Mouse (Mus musculus): Measurements from ENCODE around the gene Samhd1.

Samhd1 gene

DNA sequence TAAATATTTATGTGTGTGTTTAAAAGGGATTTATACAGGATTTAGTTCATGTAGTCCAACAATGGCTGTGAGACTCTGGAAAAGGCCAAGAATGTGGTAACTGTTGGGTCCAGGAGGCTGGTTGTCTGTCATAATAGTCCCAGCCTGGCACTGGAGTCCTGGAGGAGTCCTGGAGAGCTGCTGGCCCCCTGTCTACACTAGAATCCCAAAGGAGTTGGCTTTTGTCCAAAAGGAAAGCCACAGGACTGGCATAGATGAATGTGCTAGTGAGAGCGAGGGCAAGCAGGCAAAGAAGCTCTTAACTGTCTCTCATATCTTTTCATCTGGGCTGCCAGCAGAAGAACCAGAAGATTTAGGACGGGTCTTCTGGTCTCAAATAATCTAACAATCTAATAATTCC, 1.6 kb upstream of the Samhd1 start:
- DNase-seq (ENCODE audit: low read depth in 1 of 2, low spot score in 2 of 2): no peak

DNA sequence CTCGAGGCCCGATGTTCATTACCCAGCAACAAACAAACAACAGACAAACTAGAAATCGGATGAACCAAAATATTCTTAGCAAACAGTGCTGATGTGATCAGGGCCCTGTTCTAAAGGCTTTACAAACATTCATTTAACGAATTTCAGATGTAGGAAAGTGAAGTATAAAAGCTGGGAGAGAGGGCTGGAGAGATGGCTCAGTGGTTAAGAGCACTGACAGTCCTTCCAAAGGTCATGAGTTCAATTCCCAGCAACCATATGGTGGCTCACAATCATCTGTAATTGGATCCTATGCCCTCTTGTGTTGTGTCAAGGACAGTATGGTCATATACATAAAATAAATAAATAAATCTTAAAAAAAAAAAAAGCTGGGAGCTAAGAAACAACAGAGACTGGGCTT, 1.1 kb upstream of the Samhd1 start:
- DNase-seq (ENCODE audit: low read depth in 1 of 2, low spot score in 2 of 2): no peak

DNA sequence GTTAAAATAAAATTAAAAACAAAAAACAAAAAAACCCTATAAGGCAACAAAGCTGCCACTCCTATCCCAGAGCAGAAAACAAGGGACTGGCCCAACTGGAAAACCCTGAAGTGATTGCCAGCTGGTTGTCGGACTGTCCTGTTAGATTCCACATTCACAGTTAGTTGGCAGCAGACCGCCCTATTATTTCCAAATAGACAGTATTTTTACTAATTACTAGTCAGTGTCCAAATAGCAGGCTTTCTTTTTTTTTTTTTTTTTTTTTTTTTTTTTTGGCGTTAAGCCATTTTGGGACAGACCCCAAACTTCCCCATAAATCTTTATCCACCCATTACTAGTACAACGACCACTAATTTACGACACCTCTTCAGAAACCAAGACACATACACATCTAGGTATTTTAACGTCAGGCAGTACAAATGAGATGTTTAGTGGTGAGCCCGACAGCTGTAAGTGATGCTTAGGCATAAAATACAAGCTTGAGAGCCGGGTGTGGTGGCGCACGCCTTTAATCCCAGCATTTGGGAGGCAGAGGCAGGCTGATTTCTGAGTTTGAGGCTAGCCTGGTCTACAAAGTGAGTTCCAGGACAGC, 560 bp upstream of the Samhd1 start:
- DNase-seq (ENCODE audit: low read depth in 1 of 2, low spot score in 2 of 2): no peak

DNA sequence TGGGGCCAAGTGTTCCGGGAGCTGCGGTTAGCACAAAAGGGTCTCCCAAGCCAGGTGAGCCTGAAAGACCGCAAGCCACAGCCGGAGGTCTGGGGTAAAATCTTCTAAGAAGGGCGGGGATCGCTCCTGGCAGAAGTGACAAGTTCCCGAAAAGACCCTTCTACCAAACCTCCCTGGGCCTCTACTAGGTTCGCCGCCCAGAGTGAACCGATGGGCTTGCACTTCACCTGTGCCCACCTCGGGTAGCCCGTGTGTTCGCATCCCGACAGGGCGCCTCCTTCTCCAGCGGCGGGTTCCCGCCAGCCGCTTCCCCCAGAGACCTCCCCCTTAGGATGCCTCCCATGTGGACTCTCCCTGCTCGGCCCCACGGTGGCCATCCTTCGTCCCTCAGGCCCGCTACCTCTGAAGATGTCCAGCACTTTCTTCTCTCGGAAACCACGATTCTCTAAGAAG, 560 bp downstream of the Samhd1 start:
- DNase-seq (ENCODE audit: low read depth in 1 of 2, low spot score in 2 of 2): peak in 1 of 2 experiments; percentile 2

DNA sequence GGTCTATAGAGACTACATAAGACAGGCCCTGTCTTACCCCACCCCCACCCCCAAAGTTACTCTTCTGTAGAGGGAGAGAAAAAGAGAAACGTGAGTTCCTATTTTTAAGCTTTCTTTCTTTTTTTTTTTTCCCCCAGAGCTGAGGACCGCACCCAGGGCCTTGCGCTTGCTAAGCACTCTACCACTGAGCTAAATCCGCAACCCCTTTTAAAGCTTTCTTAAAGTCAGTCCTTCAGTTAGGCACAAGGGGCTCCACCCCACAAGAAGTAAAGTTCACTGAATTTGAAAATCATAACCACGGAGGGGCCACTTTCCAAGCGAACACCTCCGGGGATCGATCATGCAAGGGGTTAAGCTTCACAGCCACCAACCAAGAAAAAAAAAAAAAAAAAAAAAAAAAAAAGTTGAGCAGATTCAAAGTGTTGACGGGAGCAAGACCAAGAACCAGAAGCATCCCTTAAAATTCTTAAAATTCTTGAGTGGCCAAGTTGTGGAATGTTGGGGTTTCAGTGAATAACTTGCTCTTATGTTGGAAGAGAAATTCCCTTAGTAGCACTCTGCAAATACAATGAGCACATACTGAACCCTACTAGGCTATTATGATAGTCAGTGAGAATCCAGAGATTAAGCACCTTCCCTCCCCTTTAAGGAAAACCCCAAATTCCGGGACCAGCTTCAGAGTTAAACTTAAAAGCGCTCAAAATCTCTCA, 1.1 kb downstream of the Samhd1 start:
- DNase-seq (ENCODE audit: low read depth in 1 of 2, low spot score in 2 of 2): no peak

DNA sequence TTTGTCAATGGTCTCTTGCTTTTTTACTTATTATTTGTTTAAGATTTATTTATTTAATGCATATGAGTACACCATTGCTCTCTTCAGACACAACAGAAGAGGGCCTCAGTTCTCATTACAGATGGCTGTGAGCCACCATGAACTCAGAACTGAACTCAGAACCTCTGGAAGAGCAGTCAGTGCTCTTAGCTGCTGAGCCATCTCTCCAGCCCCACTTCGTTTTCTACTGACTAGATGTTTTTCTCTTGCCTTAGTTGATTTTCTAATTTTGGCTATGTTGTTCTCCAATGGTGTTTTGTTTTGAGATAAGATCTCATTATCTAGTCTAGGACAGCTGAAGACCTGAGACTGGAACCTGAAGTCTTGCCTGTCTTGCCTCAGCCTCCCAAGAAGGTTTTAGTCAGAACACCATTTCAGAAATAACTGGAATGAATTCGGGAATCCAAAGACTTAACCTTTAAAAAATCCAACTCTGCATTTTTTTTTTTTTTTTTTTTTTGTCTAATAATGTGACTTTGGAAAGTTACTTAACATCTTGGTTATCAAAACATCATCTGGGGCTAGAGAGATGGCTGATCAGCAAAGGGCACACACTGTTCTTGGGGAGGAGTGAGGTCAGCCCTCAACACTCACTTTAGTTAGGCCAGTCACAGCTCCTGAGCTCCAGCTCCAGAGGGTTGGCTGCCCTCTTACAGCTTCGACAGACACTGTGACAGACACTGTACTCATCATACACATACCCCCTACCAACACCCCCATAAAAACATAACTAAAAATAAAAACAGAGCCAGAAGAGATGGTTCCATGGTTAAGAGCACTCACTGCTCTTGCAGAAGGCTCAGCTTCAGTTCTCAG, 2.2 kb downstream of the Samhd1 start:
- DNase-seq (ENCODE audit: low read depth in 1 of 2, low spot score in 2 of 2): no peak

DNA sequence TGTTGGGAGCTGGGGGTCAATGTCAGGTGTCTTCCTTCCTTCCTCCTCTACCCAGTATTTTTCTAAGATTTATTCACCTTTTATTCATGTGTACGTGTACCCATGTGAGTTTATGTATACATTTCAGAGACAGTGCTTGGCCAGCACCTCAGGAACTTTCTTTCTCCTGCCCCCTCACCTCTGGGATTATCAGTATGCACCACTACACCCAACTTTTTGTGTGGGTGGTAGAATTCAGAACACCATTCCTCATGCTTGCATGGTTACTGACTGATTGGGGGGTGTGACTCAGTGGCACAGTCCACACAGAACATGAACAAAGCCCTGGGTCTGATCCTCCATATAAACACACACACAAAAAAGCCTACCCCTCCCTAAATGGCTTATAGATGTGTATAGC, 3.0 kb downstream of the Samhd1 start:
- no peak for DNase-seq (ENCODE audit: low read depth in 1 of 2, low spot score in 2 of 2)

DNA sequence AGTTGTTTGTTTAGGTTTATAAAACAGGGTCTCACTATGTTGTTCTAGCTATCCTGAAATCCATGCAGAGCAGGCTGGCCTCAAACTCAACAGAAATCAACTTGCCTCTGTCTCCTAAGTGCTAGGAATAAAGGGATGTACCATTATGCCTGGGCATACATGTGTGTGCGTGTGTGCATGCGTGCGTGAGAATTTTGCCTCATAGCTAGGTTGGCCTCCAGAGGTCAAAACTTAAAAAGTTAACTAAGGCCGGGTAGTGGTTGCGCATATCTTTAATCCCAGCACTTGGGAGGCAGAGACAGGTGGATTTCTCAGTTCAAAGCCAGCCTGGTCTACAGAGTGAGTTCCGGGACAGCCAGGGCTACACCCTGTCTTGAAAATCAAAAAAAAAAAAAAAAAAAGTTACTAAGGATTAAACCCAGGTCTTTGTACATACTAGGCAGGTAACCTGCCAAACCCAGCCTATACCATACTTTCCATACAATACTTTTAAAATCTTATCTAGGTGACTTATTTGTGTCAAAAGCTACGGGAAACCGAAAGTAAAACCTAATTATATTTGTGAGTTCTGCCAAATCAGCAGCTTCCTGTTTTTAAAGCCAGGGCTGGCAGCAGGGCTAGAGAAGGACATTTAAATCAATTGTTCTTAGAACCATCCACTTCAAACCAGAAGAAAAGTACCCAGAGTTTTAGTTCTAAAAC, 4.1 kb downstream of the Samhd1 start:
- no peak for DNase-seq (ENCODE audit: low read depth in 1 of 2, low spot score in 2 of 2)

DNA sequence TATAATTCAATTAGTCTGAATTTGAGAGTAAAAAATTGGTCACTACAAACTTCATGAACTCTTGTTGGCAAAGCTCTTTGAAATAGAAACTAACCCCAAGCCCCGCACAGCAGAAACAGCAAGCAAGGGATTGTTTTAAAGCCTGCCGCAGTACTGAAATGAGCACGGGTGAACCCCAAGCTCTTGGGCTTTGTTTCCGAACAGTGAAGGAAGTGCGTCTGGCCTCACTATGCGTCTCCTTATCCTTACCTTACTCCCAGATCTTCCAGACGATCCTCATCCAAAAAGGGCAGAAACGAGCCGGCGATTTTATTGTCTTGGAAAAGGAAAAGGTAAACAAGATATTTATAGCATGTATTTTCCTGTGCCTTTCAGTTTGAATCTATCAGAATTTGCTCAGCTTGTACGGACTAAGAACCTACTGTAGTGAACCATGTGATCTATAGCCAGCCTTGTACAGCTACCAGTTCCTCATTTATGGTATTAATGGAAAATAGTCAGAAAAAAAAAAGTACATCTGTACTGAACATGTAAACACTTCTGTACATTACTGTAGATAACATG, 5.4 kb downstream of the Samhd1 start:
- DNase-seq (ENCODE audit: low read depth in 1 of 2, low spot score in 2 of 2): no peak

DNA sequence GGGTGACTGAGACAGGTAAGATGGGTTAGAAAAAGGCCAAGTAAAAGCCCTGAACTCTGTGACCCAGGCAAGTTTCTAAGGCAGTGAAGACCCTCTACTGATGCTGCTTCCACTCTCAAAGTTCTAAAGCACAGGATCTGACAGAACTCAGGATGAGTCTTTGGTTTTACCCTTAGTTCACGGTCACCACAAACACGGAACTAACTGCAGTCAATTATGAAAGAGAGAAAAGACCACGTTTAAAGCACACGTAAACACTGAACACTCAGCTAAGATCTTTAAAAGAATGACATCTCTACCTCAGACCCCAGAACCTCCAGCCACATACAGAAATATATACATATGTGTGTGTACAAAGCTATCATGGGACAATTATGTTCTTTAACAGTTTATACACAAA, 6.0 kb downstream of the Samhd1 start:
- DNase-seq (ENCODE audit: low read depth in 1 of 2, low spot score in 2 of 2): no peak

DNA sequence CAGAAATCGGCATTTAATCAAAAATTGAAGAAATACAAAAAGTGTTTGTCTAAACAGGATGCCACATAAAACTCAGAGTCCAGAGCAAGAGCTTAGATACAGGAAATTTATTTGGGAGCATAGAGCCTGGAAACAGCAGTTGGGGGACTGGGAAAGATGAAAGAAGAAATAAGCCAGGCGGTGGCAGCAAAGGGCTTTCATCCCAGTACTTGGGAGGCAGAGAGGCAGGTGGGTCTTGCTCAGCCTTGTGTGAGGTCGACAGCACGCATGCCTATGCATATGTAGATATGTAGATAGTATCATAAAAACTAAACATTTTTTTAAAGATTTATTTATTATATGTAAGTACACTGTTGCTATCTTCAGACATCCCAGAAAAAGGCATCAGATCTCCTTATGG, 7.0 kb downstream of the Samhd1 start:
- no peak for DNase-seq (ENCODE audit: low read depth in 1 of 2, low spot score in 2 of 2)

DNA sequence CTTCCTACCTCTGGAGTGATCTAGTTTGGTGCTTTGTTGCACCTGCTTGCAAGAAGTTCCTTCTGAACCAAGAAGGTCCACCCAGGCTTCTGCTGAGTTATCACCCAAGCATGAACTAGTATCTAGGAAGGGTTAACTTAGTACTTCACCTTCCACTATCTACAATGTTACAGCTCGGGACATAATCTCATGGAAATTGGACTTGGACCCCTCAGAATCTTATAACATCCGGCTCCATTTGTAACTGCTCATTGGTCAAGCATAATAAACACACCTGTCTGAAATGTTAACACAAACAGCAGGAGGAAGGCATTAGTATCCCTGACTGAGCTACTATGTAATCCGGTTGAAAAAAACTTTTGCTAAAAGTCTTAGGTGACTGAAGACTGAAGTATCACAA, 7.7 kb downstream of the Samhd1 start:
- DNase-seq (ENCODE audit: low read depth in 1 of 2, low spot score in 2 of 2): no peak

DNA sequence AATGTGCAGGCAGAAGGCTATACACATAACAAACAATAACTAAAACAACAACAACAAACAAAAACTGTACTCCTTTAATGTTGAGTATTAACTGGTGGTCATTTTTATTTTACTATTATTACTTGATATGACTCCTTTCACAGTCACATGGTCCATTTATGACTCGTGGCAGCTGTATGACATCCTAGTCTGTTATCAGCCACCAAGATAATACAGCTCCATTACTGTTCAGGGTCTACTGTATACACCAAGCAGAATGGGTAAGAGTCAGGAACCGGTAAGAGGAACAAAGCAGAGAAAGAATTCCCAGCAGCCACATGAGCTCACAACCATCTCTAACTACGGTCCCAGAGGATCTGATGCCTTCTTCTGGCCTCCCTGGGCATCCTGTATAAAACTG, 9.8 kb downstream of the Samhd1 start:
- DNase-seq (ENCODE audit: low read depth in 1 of 2, low spot score in 2 of 2): no peak

DNA sequence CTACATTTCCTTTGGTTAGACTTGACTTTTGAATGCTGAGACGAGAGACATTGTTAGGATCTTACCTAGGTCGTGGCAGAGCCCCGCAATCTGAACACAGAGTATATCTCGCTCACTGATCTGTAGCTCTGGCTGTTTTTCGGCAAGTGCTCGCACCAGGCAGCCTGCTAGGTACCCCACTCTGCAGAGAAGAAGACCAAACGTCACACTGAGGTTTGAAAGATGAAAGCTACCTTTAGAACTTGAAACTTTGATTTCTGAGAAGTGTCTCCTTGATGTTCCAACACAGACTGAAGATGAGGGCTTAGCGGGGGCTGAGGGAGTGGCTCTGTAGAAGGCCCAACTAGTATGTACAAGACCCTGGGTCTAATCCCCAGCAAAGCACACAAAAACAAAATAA, 13.3 kb downstream of the Samhd1 start:
- DNase-seq (ENCODE audit: low read depth in 1 of 2, low spot score in 2 of 2): no peak

DNA sequence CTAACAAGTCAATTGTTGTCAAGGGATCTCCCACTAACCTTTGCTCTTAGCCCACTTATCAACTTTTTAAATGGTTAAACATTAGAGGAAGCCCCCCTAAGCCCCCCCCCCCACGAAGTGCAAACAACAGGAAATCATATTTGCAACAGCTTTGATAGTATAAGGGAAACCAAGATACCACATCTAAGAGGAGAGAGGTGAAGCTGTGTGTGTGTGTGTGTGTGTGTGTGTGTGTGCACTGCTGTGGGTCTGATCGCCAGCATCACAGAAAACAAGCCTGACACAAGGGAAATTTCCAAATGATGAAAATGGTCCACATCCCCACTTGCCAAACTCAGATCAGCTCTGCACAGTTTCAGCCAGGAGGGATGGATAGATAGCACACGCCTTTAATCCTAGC, 16.0 kb downstream of the Samhd1 start:
- DNase-seq (ENCODE audit: low read depth in 1 of 2, low spot score in 2 of 2): no peak

DNA sequence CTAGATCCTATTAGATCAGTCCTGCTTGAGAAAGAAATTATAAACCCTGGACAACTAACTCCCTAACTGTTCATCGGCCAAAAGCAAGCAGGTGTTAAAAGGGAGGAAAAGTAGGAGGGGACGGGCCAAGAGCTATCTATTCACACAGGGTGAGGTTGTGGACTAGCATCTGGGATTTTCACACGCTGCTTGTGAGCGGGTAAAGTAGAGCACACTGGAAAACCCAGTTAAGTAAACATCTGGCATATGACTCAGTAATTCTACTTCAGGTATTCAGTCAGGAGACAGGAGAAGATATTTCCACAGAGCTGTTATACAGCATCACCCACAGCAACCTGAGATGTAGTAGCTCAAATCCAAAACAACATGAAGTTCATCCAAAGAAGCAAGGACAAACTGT, 16.5 kb downstream of the Samhd1 start:
- DNase-seq (ENCODE audit: low read depth in 1 of 2, low spot score in 2 of 2): no peak

DNA sequence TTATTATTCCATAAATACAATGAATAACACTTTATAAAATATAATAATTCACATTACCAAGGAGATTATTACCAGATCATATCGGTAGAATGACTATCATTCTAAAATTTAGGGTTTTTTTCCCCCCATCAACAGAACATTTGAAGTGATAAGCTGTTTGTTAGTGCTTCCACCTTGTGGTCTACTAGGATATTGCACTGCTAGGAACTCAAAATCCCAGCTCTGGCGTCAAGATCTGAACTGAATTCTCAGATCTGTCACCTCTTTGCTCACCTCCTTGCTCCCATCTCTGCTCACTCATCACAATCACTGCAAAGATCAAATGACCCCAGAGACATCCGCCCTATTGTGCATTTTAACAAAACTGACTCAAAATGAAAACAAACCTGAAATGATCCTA, 18.1 kb downstream of the Samhd1 start:
- no peak for DNase-seq (ENCODE audit: low read depth in 1 of 2, low spot score in 2 of 2)

DNA sequence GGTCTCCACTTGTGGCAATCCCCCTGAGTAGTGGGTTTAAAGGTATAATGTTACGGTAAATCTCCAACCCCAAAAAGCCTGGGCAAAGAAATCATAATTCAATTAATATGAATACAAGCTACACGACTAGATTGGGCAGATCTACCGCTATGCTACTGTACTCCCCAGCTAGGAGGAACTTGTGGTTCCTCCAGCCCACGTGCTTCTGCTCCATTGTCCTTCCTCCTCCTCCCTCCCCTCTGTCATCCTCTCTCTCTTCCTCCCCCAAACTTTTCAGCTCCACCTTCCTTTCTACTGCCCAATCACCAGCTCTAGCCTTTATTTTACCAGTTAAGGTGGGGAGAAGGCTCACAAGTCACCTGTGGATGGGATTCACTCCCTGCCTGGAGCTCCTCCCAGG, 26.8 kb downstream of the Samhd1 start:
- no peak for DNase-seq (ENCODE audit: low read depth in 1 of 2, low spot score in 2 of 2)

DNA sequence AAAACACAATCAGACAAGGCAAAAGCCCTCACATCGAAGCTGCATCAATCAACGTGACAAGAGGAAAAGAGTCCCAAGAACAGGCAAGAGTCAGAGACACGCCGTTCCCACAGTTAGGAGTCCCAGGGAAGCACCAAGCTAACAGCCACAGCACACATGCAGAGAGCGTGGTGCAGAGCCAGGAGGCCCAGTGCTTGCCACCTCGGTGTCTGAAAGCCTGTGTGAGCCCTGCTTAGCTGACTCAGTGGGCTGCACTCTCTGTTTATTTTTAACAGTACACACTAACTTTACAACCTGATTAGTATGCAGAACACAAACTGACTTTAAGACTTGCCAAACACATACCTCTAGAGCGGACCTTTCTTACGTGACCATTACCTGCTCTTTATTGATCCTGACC, 30.6 kb downstream of the Samhd1 start:
- DNase-seq (ENCODE audit: low read depth in 1 of 2, low spot score in 2 of 2): no peak

DNA sequence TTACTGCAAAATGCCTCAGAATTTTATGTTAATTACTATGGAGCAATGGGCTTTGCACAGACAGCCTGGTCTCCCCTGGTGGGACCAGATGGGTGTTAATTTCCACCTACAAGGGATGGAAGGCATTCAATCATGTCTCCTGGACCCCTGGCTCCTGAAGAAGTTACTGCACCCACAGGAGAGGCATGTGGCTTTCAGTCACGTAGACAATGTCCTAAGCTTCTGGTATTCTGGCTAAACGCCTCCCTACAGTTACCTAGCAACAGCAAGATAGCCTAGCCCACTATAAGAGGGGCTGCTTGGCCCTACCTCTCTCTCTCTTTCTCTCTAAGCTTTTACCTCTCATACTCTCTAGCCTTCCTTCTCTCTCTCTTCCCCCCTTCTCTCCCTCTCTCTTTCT, 32.8 kb downstream of the Samhd1 start:
- DNase-seq (ENCODE audit: low read depth in 1 of 2, low spot score in 2 of 2): no peak

DNA sequence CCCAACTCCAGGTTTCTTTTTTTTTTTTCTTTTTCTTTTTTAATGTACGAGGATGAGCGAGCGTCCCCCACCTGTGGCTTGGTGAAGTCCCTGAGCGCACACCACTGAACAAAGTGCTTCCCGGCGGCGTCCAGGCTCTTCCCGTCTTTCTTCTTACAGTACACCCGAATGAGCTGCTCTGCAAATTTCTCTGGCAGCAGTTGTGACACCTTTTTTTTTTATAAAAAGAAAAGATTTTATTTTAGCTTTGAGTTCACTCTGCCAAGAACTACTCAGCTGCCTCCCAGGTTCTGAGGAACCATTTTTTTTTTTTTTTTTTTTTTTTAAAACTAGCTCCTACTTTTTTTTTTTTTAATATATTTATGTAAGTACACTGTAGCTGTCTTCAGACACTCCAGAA, 33.4 kb downstream of the Samhd1 start:
- no peak for DNase-seq (ENCODE audit: low read depth in 1 of 2, low spot score in 2 of 2)

DNA sequence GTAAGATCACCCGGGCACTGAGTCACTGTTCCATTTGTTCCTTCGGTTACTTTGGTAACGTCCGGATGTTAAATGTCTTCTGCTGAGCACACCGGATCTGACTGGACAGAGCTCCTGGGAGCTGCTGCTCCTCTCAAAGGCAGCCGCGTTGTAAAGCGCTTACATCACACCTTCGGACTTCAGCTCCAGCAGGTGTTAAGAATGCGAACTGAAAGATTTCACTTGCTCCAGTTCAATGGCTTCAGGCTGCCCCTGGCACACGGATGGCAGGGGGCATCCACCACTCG, 34.8 kb downstream of the Samhd1 start:
- DNase-seq (ENCODE audit: low read depth in 1 of 2, low spot score in 2 of 2): no peak

All from monocyte, adult 2 months (primary cell).